Mouse (Mus musculus) embryonic facial prominence, embryonic 12.5 days (tissue): ENCODE measurements around the gene Hadhb. TPM values are rescaled to one million over a fixed set of nuclear protein-coding genes. Genes with fewer than 3 reads are reported as not detected.
A peak's percentile ranks its signal among the peaks of the same experiment; 100 is the strongest.

Experiments
- ATAC-seq: fragments of 200-750 bp; cut with Nextera tagmentation; 2 replicates; pipeline ENCODE4 v1.8.0; 2017; ENCODE audit not compliant: insufficient number of reproducible peaks, insufficient read depth, low FRiP score, low TSS enrichment
- H3K27ac ChIP-seq: fragments of 300-500 bp; sonication (generic); 2 replicates; pipeline ENCODE4 v1.5.1; 2016; ENCODE audit warnings: mild to moderate bottlenecking
- H3K27me3 ChIP-seq: fragments of 300-500 bp; sonication (generic); 2 replicates; pipeline ENCODE4 v1.6.1; 2016; ENCODE audit warnings: mild to moderate bottlenecking, moderate library complexity
- H3K36me3 ChIP-seq: fragments of 300-500 bp; sonication (generic); 2 replicates; pipeline ENCODE4 v1.6.1; 2016; ENCODE audit warnings: mild to moderate bottlenecking
- H3K4me1 ChIP-seq: fragments of 300-500 bp; sonication (generic); 2 replicates; pipeline ENCODE4 v1.6.1; 2016
- H3K4me2 ChIP-seq: fragments of 300-500 bp; sonication (generic); replicated peaks from 2 replicates; pipeline ENCODE4 v1.6.1; 2016; ENCODE audit warnings: mild to moderate bottlenecking, moderate library complexity
- H3K4me3 ChIP-seq: fragments of 300-500 bp; sonication (generic); 2 replicates; pipeline ENCODE4 v1.5.1; 2016; ENCODE audit warnings: mild to moderate bottlenecking
- H3K9ac ChIP-seq: fragments of 300-500 bp; sonication (generic); 2 replicates; pipeline ENCODE4 v1.6.1; 2016; ENCODE audit warnings: mild to moderate bottlenecking, moderate library complexity
- H3K9me3 ChIP-seq: fragments of 300-500 bp; sonication (generic); 2 replicates; pipeline ENCODE4 v1.6.1; 2016; ENCODE audit warnings: mild to moderate bottlenecking, moderate library complexity
- WGBS: fragments of 180-500 bp; shearing (Covaris S2); methylation state at CpG from one replicate; pipeline ENCODE4 v1.1.7; 2016; 5-methylcytosine and 5-hydroxymethylcytosine counted together
- polyA plus RNA-seq: library from polyadenylated mRNA; unstranded; fragments of >200 nt; fragmentation: Nextera tagmentation; extraction: Ambion mirVana; gene quantifications from 2 replicates; pipeline ENCODE4 v1.2.1, GENCODE M21; 2016

Gene Hadhb
- 121 and 124 TPM in 2 replicates for polyA plus RNA-seq

DNA sequence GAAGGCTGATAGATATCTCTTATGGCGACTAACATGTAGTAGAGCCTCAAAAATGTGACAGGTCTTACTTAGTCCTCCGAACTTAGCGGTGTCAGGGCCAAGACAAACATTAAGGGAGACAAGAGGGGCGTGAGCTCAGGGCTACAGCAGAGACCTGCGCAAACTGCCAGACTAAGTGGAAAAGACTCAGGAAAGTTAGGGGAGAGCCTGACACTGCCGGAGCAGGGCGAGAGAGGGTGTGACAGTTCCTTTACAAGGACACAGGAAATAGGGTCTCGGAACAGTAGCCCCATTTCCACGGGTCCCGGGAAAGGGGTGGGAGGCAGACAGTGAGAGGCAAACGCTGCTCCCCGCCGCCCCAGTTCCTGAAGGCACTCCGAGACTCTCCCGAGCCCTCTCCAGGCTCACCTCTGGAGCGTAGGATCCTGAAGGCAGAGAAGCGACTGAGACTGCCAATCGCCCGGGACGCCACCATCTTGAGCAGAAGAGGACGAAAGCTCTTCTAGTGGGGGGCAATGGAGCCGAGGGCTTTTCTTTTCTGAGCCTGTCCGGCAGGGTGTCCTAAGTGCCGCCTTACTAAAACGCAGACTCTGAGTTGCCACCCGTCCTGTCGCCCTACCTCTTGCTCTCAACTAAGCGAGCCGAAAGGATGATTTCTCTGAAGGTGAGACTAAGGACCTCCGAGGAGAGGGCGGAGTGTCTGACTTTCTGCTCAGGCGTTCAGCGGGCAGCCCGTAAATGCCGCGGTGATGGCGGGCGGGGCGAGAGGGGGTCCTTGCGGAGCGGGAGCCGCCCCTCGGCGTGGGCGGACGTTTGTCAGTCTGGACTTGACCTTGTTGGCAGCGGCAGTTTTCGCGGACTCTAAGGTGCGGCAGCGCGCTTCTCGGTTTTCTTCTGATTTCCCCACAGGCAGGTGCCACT, at the start of gene Hadhb, which contains the start of gene Hadha:
TSS of gene Hadhb (plus strand) at position 775 of the 921 bp plus-strand sequence.
TSS of gene Hadha (minus strand) at position 689 of the 921 bp plus-strand sequence.
- no peaks in the 10 kb centered on the region for H3K27me3 ChIP-seq
- H3K4me1 ChIP-seq, result peaks cover 8% of the 10 kb centered on the region
- peak within 1 kb of the TSS; percentile 64 for H3K27ac ChIP-seq
- no peaks in the 10 kb centered on the region for H3K9me3 ChIP-seq
- peak within 1 kb of the TSS; percentile 89 for H3K4me3 ChIP-seq
- H3K9ac ChIP-seq, result peak within 1 kb of the TSS; percentile 82
- H3K36me3 ChIP-seq, result no peaks in the 10 kb centered on the region
- peak within 1 kb of the TSS; percentile 76 for H3K4me2 ChIP-seq
- peak; percentile 88 for ATAC-seq
- under 1% methylated on average over 53 of the region's 53 CpGs for WGBS

DNA sequence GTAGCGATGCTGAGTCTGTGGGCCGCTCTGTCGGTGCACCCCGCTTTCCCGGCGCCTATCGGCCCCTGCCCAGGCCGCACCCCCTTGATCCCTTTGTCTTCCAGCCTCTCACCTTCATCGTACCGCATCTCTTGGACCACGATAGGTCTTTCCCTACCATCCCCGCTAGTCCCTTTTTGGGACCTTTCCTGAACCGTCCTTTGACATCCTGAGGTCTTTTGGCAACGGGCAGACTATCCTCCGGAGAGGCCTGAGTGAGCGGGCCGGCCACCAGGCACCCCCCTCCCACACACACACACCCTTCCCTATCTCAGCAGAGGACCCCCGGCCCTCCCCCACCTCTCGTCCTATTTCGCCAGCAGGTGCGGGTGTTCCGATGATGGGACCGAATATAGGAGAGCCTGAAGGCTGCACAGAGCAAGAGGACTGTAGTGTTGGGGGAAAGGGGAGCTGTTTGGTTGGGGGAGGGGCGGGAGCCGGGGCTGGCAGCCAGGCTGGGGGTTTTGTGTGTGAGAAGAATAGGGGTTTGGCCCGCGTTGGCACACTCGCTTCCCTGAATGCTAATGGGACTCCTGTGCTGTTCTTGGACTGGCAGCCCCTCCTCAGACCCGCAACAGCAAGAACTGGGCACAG, 49.3 kb upstream of the Hadhb start, which contains the start of gene 3110082J24Rik:
TSS of gene 3110082J24Rik (minus strand) at position 419 of the 633 bp plus-strand sequence.
- 0 out of 2 replicates have a peak, but pooled peaks have one; percentile 11 for ATAC-seq
- Histone ChIP-seq H3K4me3 (peak within 1 kb of the TSS; percentile 54), H3K9me3 (no peaks in the 10 kb centered on the region), H3K27ac (no peak within 1 kb of the TSS), H3K4me2 (peak within 1 kb of the TSS; percentile 94), H3K9ac (peak within 1 kb of the TSS; percentile 48), H3K4me1 (peaks cover 35% of the 10 kb centered on the region), H3K36me3 (no peaks in the 10 kb centered on the region), H3K27me3 (peaks cover 70% of the 10 kb centered on the region)
- WGBS, result 2% methylated on average over 29 of the region's 29 CpGs

DNA sequence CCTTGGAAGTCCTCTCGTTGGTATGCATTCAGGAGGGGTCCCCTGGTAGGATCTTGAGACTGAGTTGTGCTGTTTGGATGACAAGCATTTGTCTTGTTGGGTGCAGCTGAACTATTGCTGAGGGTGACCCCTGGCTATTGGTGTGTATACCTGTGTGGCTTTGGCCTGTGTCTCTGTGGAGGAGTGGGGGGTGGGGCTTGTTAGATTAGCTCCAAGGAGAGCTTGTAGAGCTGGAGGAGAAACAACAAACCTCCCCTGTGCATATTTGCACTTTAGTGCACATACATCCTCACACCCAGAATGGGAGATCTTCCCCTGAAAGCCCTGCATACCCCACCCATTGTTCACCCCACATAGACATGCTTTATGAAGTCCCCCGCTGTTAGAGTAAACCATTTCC, 48.3 kb upstream of the Hadhb start:
- H3K4me3 ChIP-seq, result 0 out of 2 replicates have a peak overlapping the region, but pooled peaks have one; percentile 10
- no peak for ATAC-seq
- no peak overlapping the region for H3K9ac ChIP-seq
- H3K9me3 ChIP-seq, result no peaks in the 10 kb centered on the region
- H3K27ac ChIP-seq, result no peak overlapping the region
- peaks cover 79% of the 10 kb centered on the region for H3K27me3 ChIP-seq
- peaks cover 42% of the 10 kb centered on the region for H3K4me1 ChIP-seq
- no peaks in the 10 kb centered on the region for H3K36me3 ChIP-seq
- 0 out of 2 replicates have a peak overlapping the region, but pooled peaks have one; percentile 94 for H3K4me2 ChIP-seq
- 10% methylated on average over 2 of the region's 2 CpGs for WGBS

DNA sequence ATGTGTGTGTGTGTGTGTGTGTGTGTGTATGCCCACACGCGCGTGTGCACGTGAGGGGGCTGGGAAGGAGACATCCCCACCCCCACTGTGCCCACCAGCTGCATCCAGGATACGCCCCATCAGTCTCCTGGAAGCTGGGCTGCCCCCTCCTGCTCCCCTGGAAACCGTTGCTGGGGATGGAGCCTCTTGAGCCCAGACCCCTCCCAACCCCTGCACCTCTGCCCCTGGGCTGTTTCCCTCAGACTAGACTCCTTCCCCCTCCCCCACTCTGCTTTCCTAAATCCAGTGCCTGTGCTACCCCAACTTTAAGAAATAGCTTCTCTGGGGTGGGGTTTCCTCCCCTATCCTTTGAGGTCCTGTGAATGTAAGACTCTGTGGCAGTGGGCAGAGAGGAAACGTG, 47.9 kb upstream of the Hadhb start:
- ATAC-seq, result no peak
- peaks cover 83% of the 10 kb centered on the region for H3K27me3 ChIP-seq
- no peaks in the 10 kb centered on the region for H3K9me3 ChIP-seq
- no peak overlapping the region for H3K4me2 ChIP-seq
- 0 out of 2 replicates have a peak overlapping the region, but pooled peaks have one; percentile 10 for H3K4me3 ChIP-seq
- WGBS, result 5% methylated on average over 7 of the region's 7 CpGs
- H3K27ac ChIP-seq, result no peak overlapping the region
- peaks cover 42% of the 10 kb centered on the region for H3K4me1 ChIP-seq
- no peak overlapping the region for H3K9ac ChIP-seq
- no peaks in the 10 kb centered on the region for H3K36me3 ChIP-seq

DNA sequence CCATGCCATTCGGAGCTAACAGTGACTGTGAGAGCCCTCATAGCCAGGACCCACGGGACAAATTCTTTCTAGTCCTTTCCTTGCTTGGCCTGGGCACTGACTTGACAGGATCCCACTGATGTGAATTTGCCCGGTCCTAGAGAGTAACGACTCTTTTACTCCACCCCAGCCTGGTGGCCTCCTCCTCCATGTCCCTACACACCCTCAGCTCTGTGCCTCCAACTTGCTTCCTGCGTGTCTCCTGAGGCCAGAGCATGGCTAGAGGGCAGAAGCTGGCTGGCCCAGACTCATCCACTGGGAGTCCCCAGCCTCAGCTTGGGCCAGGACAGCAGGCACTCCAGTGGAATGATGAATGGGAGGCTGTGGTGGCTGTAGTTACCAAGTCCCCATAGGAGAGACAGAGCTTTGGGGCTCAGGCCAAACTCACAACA, 47.4 kb upstream of the Hadhb start:
- Histone ChIP-seq H3K9me3 (no peaks in the 10 kb centered on the region), H3K9ac (no peak overlapping the region), H3K4me2 (no peak overlapping the region), H3K27me3 (peaks cover 85% of the 10 kb centered on the region), H3K4me3 (no peak overlapping the region), H3K4me1 (peaks cover 42% of the 10 kb centered on the region), H3K36me3 (no peaks in the 10 kb centered on the region), H3K27ac (no peak overlapping the region)
- 6% methylated on average over 5 of the region's 5 CpGs for WGBS
- no peak for ATAC-seq

DNA sequence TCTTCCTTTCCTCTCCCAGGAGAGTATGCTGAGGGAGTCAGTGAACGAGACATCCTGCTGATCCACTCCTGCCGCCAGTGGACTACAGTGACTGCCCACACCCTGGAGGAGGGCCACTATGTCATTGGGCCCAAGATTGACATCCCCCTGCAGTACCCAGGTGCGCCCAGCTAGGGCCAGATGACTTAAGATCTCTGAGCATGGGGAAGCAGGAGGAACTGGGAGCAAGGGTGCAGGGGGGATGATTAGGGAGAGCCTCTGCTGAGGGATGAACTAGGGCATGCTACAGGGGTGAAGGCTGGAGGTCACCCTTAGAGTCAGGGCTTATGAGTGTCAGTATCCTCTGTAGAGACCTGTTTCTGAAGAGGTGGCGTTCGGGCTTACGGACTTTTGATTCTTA, 46.8 kb upstream of the Hadhb start:
- H3K4me3 ChIP-seq, result no peak overlapping the region
- no peak for ATAC-seq
- 65% methylated on average over 6 of the region's 6 CpGs for WGBS
- H3K27me3 ChIP-seq, result peaks cover 85% of the 10 kb centered on the region
- H3K4me2 ChIP-seq, result no peak overlapping the region
- no peaks in the 10 kb centered on the region for H3K9me3 ChIP-seq
- H3K9ac ChIP-seq, result no peak overlapping the region
- H3K36me3 ChIP-seq, result no peaks in the 10 kb centered on the region
- no peak overlapping the region for H3K27ac ChIP-seq
- H3K4me1 ChIP-seq, result peaks cover 42% of the 10 kb centered on the region

DNA sequence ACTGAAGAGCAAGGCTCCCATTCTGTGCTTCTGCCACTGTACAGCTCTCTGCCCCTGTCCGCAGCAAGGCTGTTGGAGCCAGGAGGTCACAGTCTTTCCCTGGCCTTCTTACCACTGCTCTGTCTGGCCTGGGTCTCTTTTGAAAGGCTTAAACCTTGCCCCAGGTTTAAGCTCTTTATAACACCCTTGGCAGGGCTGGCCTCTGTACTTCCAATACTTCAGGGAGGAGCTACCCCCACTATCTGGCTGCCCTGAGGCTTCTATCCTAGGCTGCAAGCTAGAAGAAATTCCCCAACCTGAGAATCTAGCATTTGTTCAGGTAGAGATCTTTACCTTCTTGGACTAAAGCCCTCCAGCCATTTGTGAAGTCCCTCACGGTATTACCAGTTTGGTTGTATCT, 45.1 kb upstream of the Hadhb start:
- Histone ChIP-seq H3K36me3 (no peaks in the 10 kb centered on the region), H3K27me3 (peaks cover 84% of the 10 kb centered on the region), H3K4me2 (no peak overlapping the region), H3K4me3 (no peak overlapping the region), H3K9ac (no peak overlapping the region), H3K9me3 (no peaks in the 10 kb centered on the region), H3K27ac (no peak overlapping the region), H3K4me1 (peaks cover 44% of the 10 kb centered on the region)
- ATAC-seq, result no peak
- 37% methylated on average over 2 of the region's 2 CpGs for WGBS

DNA sequence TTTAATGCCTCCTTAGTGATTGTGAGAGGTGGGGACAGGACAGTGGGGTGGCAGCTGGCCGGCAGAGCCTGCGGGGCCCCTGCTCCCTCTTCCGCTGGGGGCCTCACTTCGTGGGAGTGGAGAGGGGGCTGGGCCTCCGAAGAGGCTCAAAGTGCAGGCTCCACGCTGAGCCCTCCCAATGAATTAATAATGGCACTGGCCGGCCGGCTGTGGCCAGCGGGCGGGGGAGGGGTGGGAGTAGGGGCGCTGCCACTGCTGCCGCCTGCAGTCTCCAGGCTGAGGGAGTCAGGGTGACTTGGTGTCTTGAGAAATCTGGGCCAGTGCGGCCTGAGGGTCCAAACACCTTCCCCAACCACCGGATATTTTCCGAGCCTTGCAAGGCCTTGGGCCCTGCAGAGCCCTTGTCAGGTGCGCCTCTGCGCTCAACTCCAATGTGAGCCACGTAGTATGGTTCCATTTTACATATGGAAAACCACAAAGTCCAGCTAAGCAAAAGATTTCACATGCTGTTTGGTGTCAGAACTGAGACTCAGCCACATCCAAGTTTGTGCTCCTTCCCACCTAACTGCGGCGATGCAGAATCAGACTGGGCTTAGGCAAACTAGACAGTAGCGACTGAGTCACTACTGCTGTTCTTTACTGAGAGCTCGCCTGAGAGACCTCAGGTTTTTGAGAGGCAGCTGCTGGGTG, 44.5 kb upstream of the Hadhb start:
- H3K9ac ChIP-seq, result no peak overlapping the region
- H3K27me3 ChIP-seq, result peaks cover 83% of the 10 kb centered on the region
- H3K4me2 ChIP-seq, result peak overlapping the region; percentile 41
- H3K9me3 ChIP-seq, result no peaks in the 10 kb centered on the region
- H3K4me3 ChIP-seq, result no peak overlapping the region
- H3K36me3 ChIP-seq, result no peaks in the 10 kb centered on the region
- WGBS, result 6% methylated on average over 22 of the region's 22 CpGs
- no peak overlapping the region for H3K27ac ChIP-seq
- no peak for ATAC-seq
- H3K4me1 ChIP-seq, result peaks cover 37% of the 10 kb centered on the region

DNA sequence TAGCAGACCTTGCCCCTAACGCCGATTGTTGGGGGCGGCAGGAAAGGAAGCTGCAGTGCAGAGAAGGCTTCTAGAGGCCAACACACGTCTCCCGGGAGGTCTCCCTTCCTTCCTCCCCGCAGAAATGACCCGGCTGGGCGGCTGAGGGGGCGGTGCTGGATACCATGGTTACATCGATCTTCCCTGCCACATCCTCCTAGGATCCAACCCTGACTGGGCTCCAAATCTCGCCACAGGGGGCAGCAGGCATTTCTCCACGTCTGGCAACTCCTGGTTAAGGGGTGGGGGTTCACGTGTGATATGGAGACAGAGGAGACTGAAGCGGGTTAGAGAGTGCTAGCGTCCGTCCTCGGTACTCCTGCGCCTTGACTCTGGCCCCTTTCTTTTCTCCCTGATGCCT, 43.9 kb upstream of the Hadhb start:
- Histone ChIP-seq H3K36me3 (no peaks in the 10 kb centered on the region), H3K9ac (no peak overlapping the region; the same call in 1 of the 2 replicates), H3K4me2 (peak overlapping the region; percentile 41), H3K9me3 (no peaks in the 10 kb centered on the region), H3K27me3 (peaks cover 83% of the 10 kb centered on the region), H3K4me3 (peak overlapping the region; percentile 1), H3K4me1 (peaks cover 32% of the 10 kb centered on the region), H3K27ac (no peak overlapping the region)
- no peak for ATAC-seq
- 2% methylated on average over 18 of the region's 18 CpGs for WGBS

DNA sequence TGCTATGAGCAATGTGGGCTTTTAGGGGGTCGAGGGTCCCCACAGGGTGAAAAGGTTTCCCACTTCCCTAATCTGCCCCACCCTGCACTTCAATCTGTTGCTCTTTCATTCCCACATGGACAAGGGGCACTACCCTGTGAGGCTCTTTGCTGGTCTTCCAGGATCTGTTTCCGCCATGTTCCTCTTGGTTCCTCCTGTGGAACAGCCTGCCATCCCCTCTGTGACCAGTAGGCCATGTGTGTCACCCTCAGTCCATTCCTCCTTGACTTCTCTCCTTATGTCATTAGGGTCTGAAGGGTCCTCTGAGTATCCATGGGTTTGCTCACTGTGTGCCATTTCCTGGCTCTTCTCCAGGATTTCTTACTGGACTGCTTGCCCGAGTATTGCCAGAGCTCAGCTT, 43.3 kb upstream of the Hadhb start:
- Histone ChIP-seq H3K27me3 (peaks cover 80% of the 10 kb centered on the region), H3K9ac (no peak overlapping the region), H3K27ac (no peak overlapping the region), H3K36me3 (no peaks in the 10 kb centered on the region; the same call in 1 of the 2 replicates), H3K4me3 (no peak overlapping the region), H3K4me2 (peak overlapping the region; percentile 41; the same call in 1 of the 2 replicates), H3K4me1 (peaks cover 30% of the 10 kb centered on the region), H3K9me3 (no peaks in the 10 kb centered on the region)
- ATAC-seq, result no peak
- WGBS, result 67% methylated on average over 3 of the region's 3 CpGs

DNA sequence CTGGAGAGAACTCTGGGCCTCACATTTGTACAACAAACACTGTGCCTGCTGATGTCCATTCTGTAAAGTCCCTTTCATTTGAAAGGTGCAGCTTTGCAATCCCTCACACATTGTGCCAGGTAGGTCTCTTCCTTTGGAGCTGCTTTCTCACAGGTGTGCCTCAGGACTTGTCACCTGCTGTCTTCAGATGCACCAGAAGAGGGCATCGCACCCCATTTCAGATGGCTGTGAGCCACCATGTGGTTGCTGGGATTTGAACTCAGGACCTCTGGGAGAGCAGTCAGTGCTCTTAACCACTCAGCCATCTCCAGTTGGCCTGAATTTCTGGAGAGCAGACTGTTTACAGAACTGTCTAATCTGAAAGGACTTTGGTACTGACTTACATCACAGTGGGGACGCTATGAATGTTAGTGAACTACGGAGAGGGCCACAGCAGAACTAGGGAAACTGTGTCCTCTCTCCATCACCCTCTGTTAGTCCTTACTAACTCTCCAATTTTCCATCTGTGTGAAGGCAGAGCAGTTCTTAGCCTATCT, 42.4 kb upstream of the Hadhb start:
- no peak for ATAC-seq
- WGBS, result 86% methylated on average over 3 of the region's 3 CpGs
- Histone ChIP-seq H3K27me3 (peaks cover 72% of the 10 kb centered on the region), H3K36me3 (peaks cover 2% of the 10 kb centered on the region; the same call in 1 of the 2 replicates), H3K9ac (no peak overlapping the region), H3K27ac (no peak overlapping the region), H3K4me2 (no peak overlapping the region), H3K9me3 (no peaks in the 10 kb centered on the region), H3K4me3 (no peak overlapping the region), H3K4me1 (peaks cover 22% of the 10 kb centered on the region)
